Mouse (Mus musculus) frontal cortex, postnatal 14 days (tissue): ENCODE measurements at regions not wholly inside any gene's neighbourhood (a gene's known extent, or its start where the extent isn't known, plus 50 kb on each side); places are given as distances from the start of the nearest gene placed in this dataset.

Experiments used
- DNase-seq, 2 experiments: peaks; one replicate each; pipeline ENCODE4 v3.0.0; 2022; ENCODE audit warnings: low spot score in 2 of 2

GRCm38 (mm10) chr5:45127971-45128370 is 322.1 kb downstream of the Qdpr start:
- no peak for DNase-seq

GRCm38 (mm10) chr5:45121751-45122280 is 322.3 kb upstream of the Ldb2 start:
- DNase-seq: no peak

GRCm38 (mm10) chr5:45119757-45120156 is 320.3 kb upstream of the Ldb2 start:
- no peak for DNase-seq

GRCm38 (mm10) chr5:45111246-45111645 is 311.8 kb upstream of the Ldb2 start:
- DNase-seq: no peak

- no peak for DNase-seq
Observed at GRCm38 (mm10) chr5:45110797-45111196, 311.3 kb upstream of the Ldb2 start.

- DNase-seq: no peak
Observed at GRCm38 (mm10) chr5:45105236-45105816, 305.8 kb upstream of the Ldb2 start.

GRCm38 (mm10) chr5:45103763-45104428 is 304.4 kb upstream of the Ldb2 start:
- no peak for DNase-seq

GRCm38 (mm10) chr5:45102661-45103060 is 303.2 kb upstream of the Ldb2 start:
- DNase-seq: no peak

- DNase-seq: no peak
Observed at GRCm38 (mm10) chr5:45101777-45102176, 302.3 kb upstream of the Ldb2 start.

- DNase-seq: no peak
Observed at GRCm38 (mm10) chr5:45099082-45099481, 299.6 kb upstream of the Ldb2 start.

- no peak for DNase-seq
Observed at GRCm38 (mm10) chr5:45097941-45098340, 298.5 kb upstream of the Ldb2 start.

- DNase-seq: no peak
Observed at GRCm38 (mm10) chr5:45084741-45085140, 285.3 kb upstream of the Ldb2 start.

GRCm38 (mm10) chr5:45082601-45083000 is 283.1 kb upstream of the Ldb2 start:
- no peak for DNase-seq

- DNase-seq: no peak
Observed at GRCm38 (mm10) chr5:45076347-45076890, 276.9 kb upstream of the Ldb2 start.

- no peak for DNase-seq
Observed at GRCm38 (mm10) chr5:45075195-45075594, 275.7 kb upstream of the Ldb2 start.

GRCm38 (mm10) chr5:45072529-45072928 is 273.0 kb upstream of the Ldb2 start:
- no peak for DNase-seq

GRCm38 (mm10) chr5:45065917-45066699 is 266.6 kb upstream of the Ldb2 start:
- DNase-seq: no peak

GRCm38 (mm10) chr5:45062567-45062966 is 263.1 kb upstream of the Ldb2 start:
- DNase-seq: peak in 1 of 2 experiments; percentile 13

GRCm38 (mm10) chr5:45055276-45055959 is 255.9 kb upstream of the Ldb2 start:
- DNase-seq: no peak

- DNase-seq: no peak
Observed at GRCm38 (mm10) chr5:45049410-45049809, 249.9 kb upstream of the Ldb2 start.

GRCm38 (mm10) chr5:45042914-45043313 is 243.4 kb upstream of the Ldb2 start:
- DNase-seq: no peak

GRCm38 (mm10) chr5:45036430-45036829 is 236.9 kb upstream of the Ldb2 start:
- DNase-seq: no peak
